ENCODE assay signal across 8 mouse cellular contexts in the genomic region with DNA sequence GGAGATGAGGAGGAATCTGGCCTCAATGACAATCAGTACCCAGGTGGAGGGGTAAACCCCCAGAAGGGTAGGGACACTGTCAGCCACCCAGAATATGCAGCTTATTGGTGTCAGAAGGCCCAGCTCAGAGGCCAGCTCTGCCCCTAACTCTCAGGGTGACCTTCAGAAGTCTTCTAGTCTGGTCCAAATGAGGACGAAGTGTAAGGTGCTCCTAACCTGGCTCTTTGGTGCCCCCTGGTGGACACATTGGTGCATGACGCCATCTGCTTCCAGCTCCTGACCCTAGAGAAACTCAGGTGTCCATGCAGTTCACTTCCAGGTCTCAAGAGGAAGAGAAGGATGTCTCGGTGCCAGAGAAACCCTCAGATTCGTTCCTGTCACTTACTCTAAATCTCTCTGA. TPM values are rescaled to one million over a fixed set of nuclear protein-coding genes. Genes with fewer than 3 reads are reported as not detected.
DNase-seq lines count a peak whose midpoint lies in the region; ATAC-seq and TF ChIP-seq lines count a peak whose summit lies in the region.
"Had no signal": no experiment of that assay in that cellular context is flagged by ENCODE, and none has a peak within 500 bp of the region (broad histone marks: within the 10 kb centered on the region; RNA-seq: fewer than 3 reads in every experiment).

No protein-coding gene starts in this region.

- intact Hi-C loops in left cerebral cortex, postnatal 14 days (cut with DNase I): loop anchor here (2.0 to 5.0 kb wide), 2 partner anchors 45 to 93 kb away; no protein-coding TSS in a partner anchor

- H3K27me3 ChIP-seq in forebrain, embryonic 16.5 days (replicated peaks; ENCODE audit: control insufficient read depth, insufficient read depth, low read length): no peaks in the 10 kb centered on the region; the same call in 1 of the 2 replicates
- no peaks in the 10 kb centered on the region for H3K27me3 ChIP-seq in hindbrain, postnatal 0 days (ENCODE audit: insufficient read depth, low read length)

- H3K9ac ChIP-seq in forebrain, embryonic 16.5 days (replicated peaks; ENCODE audit: low read depth, low read length): no peak overlapping the region
- H3K9ac ChIP-seq in hindbrain, postnatal 0 days (replicated peaks; ENCODE audit: low read length): no peak overlapping the region

- TF ChIP-seq CTCF in hindbrain, postnatal 0 days (IDR thresholded peaks at IDR 0.05; ENCODE audit: low read depth): peak; percentile 98

- 2% methylated on average over 4 of the region's 4 CpGs for WGBS in forebrain, embryonic 16.5 days
- 6% methylated on average over 4 of the region's 4 CpGs for WGBS in hindbrain, postnatal 0 days

- DNase-seq in R1 (ENCODE audit: low read depth, low spot score): peak; percentile 85
- peak; percentile 86 to 90 for DNase-seq in cerebellum, adult 18-20 months
- DNase-seq in hindbrain, postnatal 0 days (ENCODE audit: low spot score): peak; percentile 88
- peak; percentile 48 to 75 for DNase-seq in left cerebral cortex, postnatal 14 days (ENCODE audit: low spot score in 2 of 2)
- peak; percentile 83 for DNase-seq in mesoderm, embryonic 11.5 days (ENCODE audit: low read depth, low spot score)
- peak; percentile 81 for DNase-seq in spleen, adult 12 weeks (ENCODE audit: low spot score)

- no peak overlapping the region for H3K4me3 ChIP-seq in forebrain, embryonic 16.5 days (replicated peaks; ENCODE audit: low read length)
- no peak overlapping the region for H3K4me3 ChIP-seq in hindbrain, postnatal 0 days (ENCODE audit: low read length)
- H3K4me3 ChIP-seq: myocyte had no signal

- no peaks in the 10 kb centered on the region for H3K9me3 ChIP-seq in forebrain, embryonic 16.5 days (ENCODE audit: control insufficient read depth, low read length)
- no peaks in the 10 kb centered on the region for H3K9me3 ChIP-seq in hindbrain, postnatal 0 days (ENCODE audit: low read length)

- no peak overlapping the region for H3K27ac ChIP-seq in forebrain, embryonic 16.5 days (ENCODE audit: low read length)
- no peak overlapping the region for H3K27ac ChIP-seq in hindbrain, postnatal 0 days

- H3K4me2 ChIP-seq in forebrain, embryonic 16.5 days (ENCODE audit: low read length): no peak overlapping the region
- no peak overlapping the region for H3K4me2 ChIP-seq in hindbrain, postnatal 0 days (ENCODE audit: low read depth, low read length)

- ATAC-seq in forebrain, embryonic 16.5 days: peak; percentile 55; the same call in 1 of the 2 replicates
- peak; percentile 61; the same call in 1 of the 2 replicates for ATAC-seq in hindbrain, postnatal 0 days

- 0 out of 2 replicates have a peak, but pooled peaks cover 2% of the 10 kb centered on the region for H3K4me1 ChIP-seq in forebrain, embryonic 16.5 days (replicated peaks; ENCODE audit: control insufficient read depth, insufficient read depth, low read length)
- H3K4me1 ChIP-seq in hindbrain, postnatal 0 days (ENCODE audit: insufficient read depth, low read length): no peaks in the 10 kb centered on the region

- H3K36me3 ChIP-seq in forebrain, embryonic 16.5 days (ENCODE audit: control insufficient read depth, insufficient read depth): no peaks in the 10 kb centered on the region
- no peaks in the 10 kb centered on the region for H3K36me3 ChIP-seq in hindbrain, postnatal 0 days (ENCODE audit: insufficient read depth, low read length)

RNA-seq across cellular contexts. Expression of gene Serinc2, which starts 13.3 kb away (rescaled TPM):
- polyA plus RNA-seq in forebrain, embryonic 16.5 days (2015; fragmentation: Nextera tagmentation; extraction: Ambion mirVana): 80.2 and 80.9 TPM in 2 replicates
- 17.1 and 18.7 TPM in 2 replicates for total RNA-seq in hindbrain, postnatal 0 days (2014; rRNA removed)
- 17.8 and 19.2 TPM in 2 replicates for polyA plus RNA-seq in hindbrain, postnatal 0 days (2015; fragmentation: Nextera tagmentation; extraction: Ambion mirVana)
- 1 to 10 TPM; 3.5 to 3.8 TPM for total RNA-seq in left cerebral cortex, postnatal 14 days (2021)

RNA-seq across cellular contexts. Expression of gene Fabp3, which starts 16.1 kb away (rescaled TPM):
- 106 and 143 TPM in 2 replicates for polyA plus RNA-seq in forebrain, embryonic 16.5 days (2015; fragmentation: Nextera tagmentation; extraction: Ambion mirVana)
- total RNA-seq in hindbrain, postnatal 0 days (2014; rRNA removed): 122 and 131 TPM in 2 replicates
- 392 and 410 TPM in 2 replicates for polyA plus RNA-seq in hindbrain, postnatal 0 days (2015; fragmentation: Nextera tagmentation; extraction: Ambion mirVana)
- 100 to 1,000 TPM; 198 to 207 TPM for total RNA-seq in left cerebral cortex, postnatal 14 days (2021)

RNA-seq across cellular contexts. Expression of gene Gm10570, which starts 16.2 kb away (rescaled TPM):
- polyA plus RNA-seq in forebrain, embryonic 16.5 days (2015; fragmentation: Nextera tagmentation; extraction: Ambion mirVana): 0.92 and 1.3 TPM in 2 replicates
- total RNA-seq in hindbrain, postnatal 0 days (2014; rRNA removed): 4.5 and 6.8 TPM in 2 replicates
- polyA plus RNA-seq in hindbrain, postnatal 0 days (2015; fragmentation: Nextera tagmentation; extraction: Ambion mirVana): 1.3 and 1.7 TPM in 2 replicates
- total RNA-seq in left cerebral cortex, postnatal 14 days (2021): not detected
